Mouse (Mus musculus) mature B cell (primary cell): ENCODE data around the gene Meiob.

Experiments used
- in situ Hi-C: fragments of 300-500 bp; cut with MboI; formaldehyde crosslinking; loops from 2 replicates; pipeline ENCODE4 v1.14.3; 2019

Gene Meiob

DNA sequence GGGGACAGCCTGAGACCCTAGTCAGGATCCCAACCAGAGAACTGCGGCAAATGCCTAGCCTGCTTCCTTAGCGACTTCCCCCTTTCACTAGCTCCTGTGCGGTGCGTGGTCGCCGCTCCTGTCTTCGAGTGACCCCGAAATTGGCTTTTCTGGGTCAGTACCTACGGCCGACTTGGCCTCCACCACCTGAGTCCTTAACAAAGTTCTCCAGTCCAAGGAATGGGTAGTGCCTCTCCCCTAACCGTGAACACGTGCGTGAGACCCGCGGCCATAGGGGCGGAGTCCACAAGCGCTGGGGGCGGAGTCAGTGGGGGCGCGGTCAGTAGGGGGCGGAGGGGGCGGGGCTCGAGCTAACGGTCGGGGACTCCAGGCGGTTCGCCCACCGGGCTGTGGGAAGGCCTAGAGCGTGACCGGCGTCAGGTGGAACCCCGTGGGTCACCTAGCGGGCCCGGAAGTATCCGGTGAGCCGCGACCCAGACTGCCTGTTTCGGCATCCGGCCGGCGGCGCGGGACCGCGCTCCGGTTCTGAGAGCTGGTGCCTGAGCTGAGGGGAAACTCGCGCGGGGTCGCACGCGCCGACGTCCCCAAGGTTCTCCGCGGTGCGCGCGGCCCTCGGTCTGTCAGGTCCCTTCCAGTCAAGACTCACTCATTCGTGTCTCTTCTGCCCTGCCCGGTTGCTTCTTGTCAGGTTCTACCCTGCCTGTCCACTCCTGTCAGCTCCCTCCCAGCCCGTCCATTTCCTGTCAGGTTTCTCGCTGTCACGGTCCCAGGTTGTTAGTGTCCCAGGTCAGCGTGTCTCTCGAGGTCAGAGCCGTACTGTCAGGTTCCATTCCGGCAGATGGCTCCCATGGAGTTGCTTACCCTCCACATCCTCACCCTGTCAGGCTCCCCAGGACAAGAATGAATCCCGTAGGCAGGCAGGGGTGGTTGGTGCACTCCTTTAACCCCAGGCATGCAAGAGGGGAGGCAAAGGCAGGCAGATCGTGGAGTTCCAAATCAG, at the start of gene Meiob:
Meiob (plus strand) TSS at position 338 of the 1,000 bp plus-strand sequence.
- in situ Hi-C loops: no loop called here

DNA sequence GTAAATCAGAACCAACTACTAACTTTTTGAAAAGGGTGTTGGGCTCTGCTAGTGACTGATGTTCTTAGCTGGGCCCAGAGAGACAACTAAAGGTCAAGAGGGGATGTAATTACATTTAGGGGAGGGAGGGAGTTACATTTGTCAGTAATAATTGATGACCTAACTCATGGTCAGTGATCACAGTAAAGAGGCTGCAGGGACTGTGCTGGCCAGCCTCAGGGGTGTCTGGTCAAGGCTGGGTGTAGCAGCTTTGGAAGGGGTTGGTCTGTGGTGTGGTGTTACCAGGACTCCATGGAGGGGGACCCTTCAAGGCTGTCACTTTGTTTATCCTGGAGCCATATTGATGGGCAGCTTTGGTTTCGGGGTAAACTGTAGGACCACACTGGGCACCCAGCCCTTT, 46.7 kb upstream of the Meiob start:
- in situ Hi-C loops: no loop called here

DNA sequence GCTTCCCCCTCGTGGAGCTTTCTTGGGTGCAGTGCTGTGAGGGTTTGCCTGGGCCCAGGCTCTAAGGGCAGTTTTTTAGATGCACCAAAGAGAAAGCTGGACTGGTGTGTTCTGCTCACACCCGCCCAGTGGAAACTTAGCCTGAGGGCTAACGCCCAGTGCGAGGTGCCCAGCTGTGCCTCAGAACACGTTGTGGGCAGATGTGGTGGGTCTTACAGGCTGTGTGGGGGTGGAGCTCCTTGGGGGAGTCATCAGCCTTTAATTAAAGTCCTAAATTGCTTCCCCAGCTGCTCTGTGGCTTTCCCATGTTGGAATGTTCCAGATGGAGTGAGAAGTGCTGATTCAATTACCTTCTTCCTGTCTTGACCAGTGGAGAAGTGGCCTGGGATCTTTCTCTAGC, 43.0 kb upstream of the Meiob start:
- in situ Hi-C loops: no loop called here

DNA sequence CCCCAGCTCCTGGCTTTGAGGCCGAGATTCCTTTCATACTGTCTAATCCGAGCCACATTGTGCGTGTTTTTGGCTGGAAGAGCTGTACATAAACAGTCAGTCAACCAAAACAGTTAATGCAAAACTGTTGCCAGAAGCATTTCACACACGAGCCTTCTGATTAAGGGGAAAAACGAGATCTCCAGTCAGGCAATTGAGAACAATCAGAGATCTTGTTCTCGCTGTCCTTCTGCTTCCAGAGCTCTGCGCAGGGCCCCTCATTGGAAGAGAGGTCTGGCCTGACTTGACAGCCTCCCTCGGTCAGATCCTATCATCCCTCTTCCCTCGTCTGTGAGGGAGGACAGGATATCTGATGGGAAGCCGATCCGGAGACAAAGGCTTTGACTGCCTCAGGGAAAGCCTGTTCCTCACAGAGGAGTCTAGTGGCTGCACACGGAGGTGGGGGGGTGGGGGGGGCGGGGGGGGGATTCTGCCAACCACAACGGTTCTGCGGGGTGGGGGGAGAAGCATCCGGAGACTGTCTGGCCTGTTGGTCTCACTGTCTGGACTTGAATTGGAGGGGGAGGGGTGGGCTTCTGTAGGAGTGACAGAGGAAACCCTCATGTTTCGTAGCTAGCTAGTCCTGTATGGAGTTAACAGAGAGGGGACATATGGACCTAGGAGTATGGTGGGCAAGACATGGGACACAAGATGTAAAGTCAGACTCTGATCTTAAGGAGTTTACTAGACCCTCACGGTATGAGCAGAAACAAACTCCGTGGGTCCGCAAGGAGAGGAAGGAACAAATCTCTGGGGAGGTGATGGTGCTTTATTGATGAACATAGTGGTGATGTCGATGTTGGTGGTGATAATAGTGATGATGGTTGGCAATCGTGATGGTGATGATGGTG, 38.8 kb upstream of the Meiob start:
- in situ Hi-C loops: no loop called here

DNA sequence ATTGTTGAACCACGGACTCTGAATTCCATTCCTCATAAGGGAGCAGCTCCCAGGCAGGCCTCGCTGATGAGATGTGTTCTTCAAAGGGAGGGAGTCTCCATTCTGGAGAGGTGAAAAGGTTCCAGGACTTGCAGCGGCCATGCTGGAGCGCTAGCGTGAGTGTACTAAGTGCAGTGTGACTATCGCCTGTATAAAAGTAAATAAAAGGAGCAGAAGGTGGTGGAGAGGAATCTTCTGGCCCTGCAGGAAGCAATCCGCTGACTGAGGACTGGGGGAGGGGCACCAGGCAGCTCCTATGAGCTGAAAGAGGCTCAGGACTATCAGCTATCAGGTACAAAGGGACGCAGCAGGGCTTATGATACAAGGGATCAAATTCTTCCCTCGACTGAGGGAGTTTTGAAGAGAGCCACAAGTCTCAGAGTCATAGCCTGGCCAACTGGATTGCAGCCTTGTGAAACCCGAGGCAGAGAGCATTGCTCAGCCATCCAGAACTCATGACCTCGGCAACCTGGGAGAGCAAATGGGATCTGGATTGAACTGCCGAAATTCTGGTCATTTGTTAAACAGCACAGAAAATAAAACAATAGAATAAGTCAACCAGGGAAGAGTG, 37.7 kb upstream of the Meiob start:
- in situ Hi-C loops: no loop called here

DNA sequence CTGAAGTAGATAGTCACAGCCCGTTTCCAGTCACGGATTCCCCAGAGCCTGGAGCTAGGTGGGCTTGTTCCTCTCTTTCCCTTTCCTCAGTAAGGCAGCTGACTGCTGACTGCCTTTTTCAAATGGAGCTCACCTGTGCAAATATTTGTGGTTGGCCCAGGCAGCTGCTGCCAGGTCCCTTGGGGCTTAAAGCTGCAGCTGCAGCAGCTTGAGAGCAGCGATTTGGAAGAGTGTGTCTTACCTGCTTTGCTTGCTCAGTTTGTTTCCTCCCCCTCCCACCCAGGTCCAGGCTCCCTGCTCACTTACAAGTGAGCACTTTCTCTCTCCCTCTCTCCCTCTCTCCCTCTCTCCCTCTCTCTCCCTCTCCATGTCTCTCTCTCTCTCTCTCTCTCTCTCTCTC, 34.9 kb upstream of the Meiob start:
- in situ Hi-C loops: no loop called here

DNA sequence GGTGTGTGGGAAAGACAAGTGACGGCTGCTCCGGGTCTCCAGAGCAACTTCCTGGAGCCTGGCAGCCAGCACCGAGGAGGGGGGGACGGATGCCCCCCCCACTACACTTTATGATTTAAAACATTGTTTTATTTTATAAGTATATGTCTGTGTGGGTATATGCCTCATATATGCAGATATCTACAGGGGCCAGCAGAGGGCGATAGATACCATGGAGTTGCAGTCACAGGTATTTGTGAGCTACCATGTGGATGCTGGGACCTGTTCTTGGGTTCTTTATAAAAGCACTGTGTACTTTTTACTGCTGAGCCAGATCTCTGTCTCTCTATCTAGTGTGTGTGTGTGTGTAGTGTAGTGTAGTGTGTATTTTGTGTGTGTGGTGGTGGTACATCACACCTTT, 30.8 kb upstream of the Meiob start:
- in situ Hi-C loops: no loop called here

DNA sequence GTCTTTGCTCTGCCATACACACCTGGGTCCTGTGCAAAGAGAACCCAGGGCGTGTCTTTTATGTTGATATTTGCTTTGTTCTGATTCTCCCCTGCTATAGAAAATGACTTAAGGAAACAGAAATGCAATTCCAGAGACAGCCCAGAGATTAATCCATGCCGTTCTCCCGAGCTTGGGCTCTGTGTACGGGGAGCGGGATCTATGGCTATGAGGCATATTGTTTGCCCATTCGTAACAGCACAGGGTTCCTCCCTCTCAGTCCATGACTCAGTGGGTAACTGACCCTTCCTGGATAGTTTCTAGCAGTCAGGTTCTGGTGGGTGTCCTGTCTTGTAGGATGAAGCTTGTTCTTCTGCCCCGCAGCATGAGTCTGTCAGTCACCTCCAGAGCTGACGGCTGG, 28.9 kb upstream of the Meiob start:
- in situ Hi-C loops: no loop called here

DNA sequence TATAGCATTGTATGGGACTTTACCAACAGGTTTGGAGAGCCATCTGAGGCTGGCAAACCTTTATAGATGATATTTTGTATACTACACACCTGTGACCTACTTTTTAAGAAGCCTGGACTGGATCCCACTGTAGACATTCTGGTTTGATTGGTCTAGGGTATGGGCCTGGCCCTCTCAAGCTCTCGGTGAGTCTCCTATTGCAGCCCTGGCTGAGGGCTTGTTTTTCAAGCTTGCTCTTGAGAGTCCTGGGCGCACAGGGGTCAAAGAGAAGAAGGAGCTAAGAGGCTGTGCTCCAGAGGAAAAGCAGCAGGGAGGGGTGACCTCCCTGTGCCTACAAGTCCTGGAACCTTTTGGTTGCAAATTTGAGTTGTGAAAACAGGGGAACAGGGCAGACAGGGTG, 27.0 kb upstream of the Meiob start:
- in situ Hi-C loops: no loop called here

DNA sequence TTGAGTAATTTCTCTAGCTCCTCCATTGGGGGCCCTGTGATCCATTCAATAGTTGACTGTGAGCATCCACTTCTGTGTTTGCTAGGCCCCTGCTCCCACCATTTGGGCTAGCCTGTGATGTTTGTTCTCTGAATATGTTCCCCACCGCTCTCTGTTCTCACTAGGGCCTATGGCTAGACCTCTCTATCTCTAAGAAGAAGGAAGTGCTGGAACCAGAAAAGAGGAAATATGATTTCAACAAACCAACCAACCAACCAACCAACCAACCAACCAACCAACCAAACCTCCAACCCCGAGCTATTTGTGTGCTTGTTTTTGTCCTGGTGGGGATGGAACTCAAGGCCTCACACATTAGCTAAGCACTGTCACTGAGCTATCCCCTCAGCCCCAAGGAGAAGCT, 23.3 kb upstream of the Meiob start:
- in situ Hi-C loops: no loop called here

DNA sequence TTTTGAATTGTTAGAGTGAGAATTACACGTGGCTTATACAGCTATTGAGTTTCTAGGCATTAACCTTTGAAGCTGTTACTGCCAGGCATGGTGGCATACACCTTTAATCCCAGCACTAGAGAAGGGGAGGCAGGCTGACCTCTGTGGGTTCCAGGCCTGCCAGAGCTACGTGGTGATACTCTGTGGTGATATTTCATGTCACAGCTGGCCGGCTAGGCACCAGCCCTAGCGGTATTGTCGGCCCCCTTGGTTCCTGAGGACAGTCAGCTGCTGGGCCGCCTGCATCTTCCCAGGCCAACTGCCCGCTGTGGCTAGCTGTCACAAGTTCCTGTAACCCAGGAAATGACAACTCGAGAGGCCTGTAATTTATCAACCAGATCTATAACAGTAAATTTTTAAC, 11.9 kb upstream of the Meiob start:
- in situ Hi-C loops: no loop called here

DNA sequence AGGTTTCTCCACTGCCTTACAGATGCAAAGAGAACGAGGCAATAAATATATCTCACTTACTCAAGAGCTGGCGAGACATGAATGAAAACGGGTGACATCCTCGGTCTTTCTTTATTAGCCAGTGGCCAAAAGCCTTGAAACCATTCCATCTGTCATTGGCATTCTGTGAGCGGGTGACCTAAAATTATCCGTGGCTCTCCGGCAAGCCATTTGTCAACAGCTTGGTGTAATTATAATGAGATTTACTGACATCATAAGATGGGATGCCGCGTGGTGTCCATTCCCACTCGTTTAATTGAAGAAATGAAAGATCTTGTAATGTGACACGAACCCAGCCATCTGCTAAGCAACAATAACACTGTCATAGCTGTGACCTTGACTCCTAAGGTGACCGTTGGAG, 9.3 kb upstream of the Meiob start:
- in situ Hi-C loops: no loop called here

DNA sequence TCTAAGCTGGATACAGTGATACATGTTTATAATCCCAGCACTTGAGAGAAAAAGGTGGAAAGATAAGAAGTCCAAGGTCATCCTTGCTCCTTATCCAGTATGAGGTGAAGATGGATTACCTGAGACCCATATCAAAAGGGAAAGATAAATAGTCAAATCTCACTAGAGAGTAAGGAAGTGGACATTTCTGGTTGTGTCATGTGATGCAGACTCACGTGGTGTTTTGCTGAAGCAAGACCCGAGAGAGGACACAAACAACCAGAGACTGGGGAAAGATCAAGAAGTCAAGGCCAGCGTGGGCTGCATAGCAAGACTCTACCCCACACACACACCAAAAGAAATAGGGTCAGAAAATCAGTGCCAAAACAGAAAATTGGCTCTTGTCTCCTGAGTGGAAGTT, 7.1 kb upstream of the Meiob start:
- in situ Hi-C loops: no loop called here

DNA sequence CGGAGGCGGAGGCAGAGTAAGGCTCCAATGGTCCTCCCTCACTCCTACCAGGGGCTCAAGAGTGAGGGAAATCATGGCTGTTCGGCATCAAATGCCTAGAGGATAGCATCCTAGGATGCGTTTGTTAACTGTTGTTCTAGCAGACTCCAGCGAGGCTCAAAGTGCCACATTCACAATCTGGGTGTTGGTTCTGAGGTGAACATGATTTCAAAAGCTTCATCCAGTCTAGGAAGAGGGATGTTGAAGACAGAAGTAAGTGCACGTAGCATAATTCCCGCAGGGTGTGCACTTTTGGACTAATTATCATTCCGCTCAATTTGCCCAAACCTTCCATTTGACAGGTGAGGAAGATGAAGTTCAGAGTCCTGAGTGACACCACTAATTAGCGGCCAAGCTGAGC, 5.9 kb upstream of the Meiob start:
- in situ Hi-C loops: no loop called here

DNA sequence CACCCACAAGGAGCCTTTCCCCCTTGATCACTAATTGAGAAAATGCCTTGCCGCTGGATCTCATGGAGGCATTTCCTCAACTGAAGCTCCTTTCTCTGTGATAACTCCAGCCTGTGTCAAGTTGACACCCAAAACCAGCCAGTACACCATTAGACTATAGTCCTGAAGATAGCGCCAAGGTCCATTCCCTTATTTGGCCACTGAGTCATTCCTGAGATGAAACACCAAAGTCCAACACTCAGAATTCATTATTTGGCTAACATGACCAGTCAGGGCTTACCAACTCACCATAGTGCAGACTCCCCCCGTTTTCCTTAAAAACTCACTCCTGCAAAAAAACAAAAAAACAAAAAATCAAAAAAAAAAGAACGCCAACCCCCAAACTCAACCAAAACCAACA, 4.6 kb upstream of the Meiob start:
- in situ Hi-C loops: no loop called here

DNA sequence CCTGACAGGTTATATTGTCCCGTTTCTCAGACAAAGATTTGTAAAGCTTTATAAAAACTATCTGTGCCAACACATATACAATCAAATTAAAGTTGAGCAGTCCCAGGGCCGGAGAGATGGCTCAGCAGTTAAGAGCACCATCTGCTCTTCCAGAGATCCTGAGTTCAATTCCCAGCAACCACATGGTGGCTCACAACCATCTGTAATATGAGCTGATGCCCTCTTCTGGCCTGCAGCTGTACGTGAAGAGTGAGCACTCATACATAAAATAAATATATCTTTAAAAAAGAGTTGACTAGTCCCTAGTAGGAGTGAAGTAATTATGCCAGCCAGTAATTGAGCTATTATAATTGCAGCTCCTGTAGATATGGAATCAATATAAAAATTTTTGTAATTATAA, 3.6 kb upstream of the Meiob start:
- in situ Hi-C loops: no loop called here

DNA sequence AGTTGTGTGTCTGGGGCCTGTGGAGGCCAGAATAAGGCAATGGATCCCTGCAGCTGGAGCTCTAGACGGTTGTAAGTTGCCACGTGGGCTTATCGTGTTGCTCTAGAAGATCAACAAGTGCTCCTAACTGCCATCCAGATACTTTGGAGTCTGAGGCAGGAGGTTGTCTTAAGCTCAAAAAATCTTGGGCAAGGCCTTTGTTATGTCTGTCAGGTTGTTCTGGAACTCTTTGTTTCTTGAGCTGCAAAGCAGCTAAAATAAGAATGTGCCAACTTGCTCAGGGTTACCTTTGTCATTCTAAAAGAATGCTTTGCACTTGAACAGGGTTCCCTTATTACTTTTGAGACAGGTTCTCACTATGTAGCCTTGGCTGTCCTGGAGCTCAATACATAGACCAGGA, 7.1 kb downstream of the Meiob start:
- in situ Hi-C loops: no loop called here

DNA sequence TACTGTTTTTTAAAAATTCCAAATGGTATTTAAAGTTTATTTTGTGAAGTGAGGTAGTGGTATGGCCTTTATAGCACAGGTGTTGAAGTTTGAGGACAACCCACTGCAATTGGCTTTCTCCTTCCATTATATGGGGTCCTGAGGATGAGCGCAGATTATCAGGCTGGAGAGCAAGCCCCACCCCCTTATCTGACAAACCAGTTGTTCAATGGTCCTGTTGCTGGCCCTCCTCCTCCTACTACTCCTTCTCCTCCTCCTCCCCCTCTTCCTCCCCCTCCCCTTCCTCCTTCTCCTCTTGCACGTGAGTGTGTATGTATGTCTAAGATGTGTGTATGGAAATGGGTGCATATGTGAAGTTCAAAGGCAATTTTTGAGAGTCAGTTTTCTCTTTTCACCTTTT, 8.1 kb downstream of the Meiob start:
- in situ Hi-C loops: no loop called here

DNA sequence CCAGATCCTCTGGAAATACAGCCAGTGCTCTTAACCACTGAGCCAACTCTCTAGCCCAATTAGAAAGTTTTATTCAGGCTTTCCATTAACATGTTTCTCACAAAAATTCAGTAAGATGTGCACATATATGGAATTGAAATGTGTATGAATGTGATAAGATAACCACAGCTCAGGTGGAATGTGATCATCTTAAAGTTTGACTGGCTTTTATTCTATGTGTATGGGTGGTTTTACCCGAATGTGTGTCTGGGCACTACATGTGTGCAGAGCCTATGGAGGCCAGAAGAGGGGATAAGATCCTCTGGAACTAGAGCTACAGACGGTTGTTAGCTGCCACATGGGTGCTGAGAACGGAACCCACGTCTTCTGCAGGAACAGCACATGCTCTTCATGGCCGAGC, 11.2 kb downstream of the Meiob start:
- in situ Hi-C loops: no loop called here

DNA sequence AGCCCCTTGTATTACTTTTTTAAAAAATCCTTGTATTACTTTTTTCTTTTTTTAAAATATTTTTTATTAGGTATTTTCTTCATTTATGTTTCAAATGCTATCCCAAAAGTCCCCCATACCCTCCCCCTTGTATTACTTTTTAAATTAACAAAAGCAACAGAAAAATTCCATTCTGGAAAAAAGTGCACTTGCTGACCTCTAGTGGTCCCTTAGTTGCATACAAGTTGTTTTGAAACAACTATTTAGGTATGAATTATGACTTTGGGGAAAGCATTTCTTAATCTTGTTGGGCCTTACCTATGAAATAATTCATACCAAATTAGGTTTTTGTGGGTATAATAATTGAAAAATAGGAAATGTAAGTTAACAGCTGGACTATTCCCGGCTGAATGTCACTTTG, 13.4 kb downstream of the Meiob start:
- in situ Hi-C loops: no loop called here

DNA sequence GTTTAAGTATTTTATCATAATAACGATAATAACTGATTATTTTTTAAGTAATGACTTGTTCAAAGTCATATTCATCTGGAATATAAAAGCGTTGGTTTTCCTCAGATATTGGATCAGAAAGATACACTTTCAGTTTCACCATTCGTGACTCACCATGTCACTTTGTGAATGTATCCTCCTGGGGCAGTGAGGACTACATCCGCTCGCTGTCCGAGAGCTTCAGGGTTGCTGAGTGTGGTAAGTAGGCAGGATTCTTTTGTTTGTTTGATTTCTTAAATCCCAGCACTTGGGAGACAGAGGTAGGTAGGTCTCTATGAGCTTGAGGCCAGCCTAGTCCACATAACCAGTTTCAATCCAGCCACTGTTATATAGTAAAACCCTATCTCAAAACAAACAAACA, 14.1 kb downstream of the Meiob start:
- in situ Hi-C loops: no loop called here

DNA sequence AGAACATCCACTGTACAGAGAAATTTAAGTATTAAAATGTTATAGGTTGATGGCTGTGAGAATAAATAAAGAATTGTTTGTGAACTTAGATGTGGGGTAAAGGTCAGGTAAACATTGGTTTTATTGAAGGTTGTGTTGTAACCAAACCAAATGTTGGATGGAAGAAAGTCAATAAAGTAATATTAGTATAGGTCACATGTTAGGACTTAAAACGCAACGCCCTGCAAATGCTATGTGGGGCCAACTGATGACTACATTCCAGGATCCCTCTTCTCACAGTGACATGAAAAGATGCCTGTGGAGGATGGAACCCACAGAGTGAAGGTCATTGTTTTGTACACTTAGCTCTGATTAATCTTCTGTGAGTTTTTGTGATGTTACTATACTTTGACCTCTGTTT, 15.4 kb downstream of the Meiob start:
- in situ Hi-C loops: no loop called here
